Comparison of ENCODE assay signal across 9 mouse cellular contexts in genomic region chr16:18858551-18858950, GRCm38 (mm10). TPM values are rescaled to one million over a fixed set of nuclear protein-coding genes. Genes with fewer than 3 reads are reported as not detected.
A peak's percentile ranks its signal among the peaks of the same experiment; 100 is the strongest.
DNase-seq lines count a peak whose midpoint lies in the region; ATAC-seq lines count a peak whose summit lies in the region.
"Had no signal": no experiment of that assay in that cellular context is flagged by ENCODE, and none has a peak within 500 bp of the region (broad histone marks: within the 10 kb centered on the region; RNA-seq: fewer than 3 reads in every experiment).

No protein-coding gene starts in this region.

- H3K4me1 ChIP-seq in midbrain, embryonic 15.5 days: no peaks in the 10 kb centered on the region

- H3K9me3 ChIP-seq in midbrain, embryonic 15.5 days: no peaks in the 10 kb centered on the region

- no peak overlapping the region for H3K4me2 ChIP-seq in midbrain, embryonic 15.5 days

- H3K36me3 ChIP-seq in midbrain, embryonic 15.5 days (replicated peaks): no peaks in the 10 kb centered on the region

- H3K9ac ChIP-seq in midbrain, embryonic 15.5 days: no peak overlapping the region

- peak; percentile 48; the same call in 1 of the 2 replicates for ATAC-seq in midbrain, embryonic 15.5 days (replicated peaks)

- peak; percentile 50 to 66 for DNase-seq in left cerebral cortex, adult 9 months (ENCODE audit: low spot score in 2 of 2)
- no peak for DNase-seq in left cerebral cortex, adult 8-10 months (ENCODE audit: low spot score in 2 of 2)
- peak; percentile 31 for DNase-seq in MN1 (ENCODE audit: low spot score)
- peak; percentile 63 for DNase-seq in c-Kit-positive CD71-positive TER-119-positive erythroid progenitor cells, embryonic 14.5 days (ENCODE audit: low spot score)
- DNase-seq in heart, postnatal 4 days: peak; percentile 44
- DNase-seq in urinary bladder, adult 2 months (ENCODE audit: low spot score): no peak

- no peaks in the 10 kb centered on the region for H3K27me3 ChIP-seq in midbrain, embryonic 15.5 days (replicated peaks)

- H3K4me3 ChIP-seq in midbrain, embryonic 15.5 days: no peak overlapping the region

- H3K27ac ChIP-seq in midbrain, embryonic 15.5 days: no peak overlapping the region
- H3K27ac ChIP-seq: macrophage had no signal

RNA-seq across cellular contexts. Expression of gene Mrpl40, which starts 18.1 kb away (rescaled TPM):
- total RNA-seq in left cerebral cortex, adult 8-10 months (2022): 10 to 100 TPM; 37.1 to 41.3 (median 40.0) TPM
- 10 to 100 TPM; 60.2 to 60.7 TPM for total RNA-seq in heart, postnatal 4 days (2021)
- polyA plus RNA-seq in midbrain, embryonic 15.5 days (2015; fragmentation: Nextera tagmentation; extraction: Ambion mirVana): 73.1 and 74.2 TPM in 2 replicates
- polyA plus RNA-seq in urinary bladder, adult 2 months (2012; rRNA removed): 22.5 and 24.9 TPM in 2 replicates

RNA-seq across cellular contexts. Expression of gene Hira, which starts 18.3 kb away (rescaled TPM):
- 100 to 1,000 TPM in 1 of 4 experiments, 10 to 100 TPM in 3; 86.1 to 105 (median 86.3) TPM for total RNA-seq in left cerebral cortex, adult 8-10 months (2022)
- 10 to 100 TPM; 40.6 to 41.3 TPM for total RNA-seq in heart, postnatal 4 days (2021)
- polyA plus RNA-seq in midbrain, embryonic 15.5 days (2015; fragmentation: Nextera tagmentation; extraction: Ambion mirVana): 22.7 and 29.1 TPM in 2 replicates
- polyA plus RNA-seq in urinary bladder, adult 2 months (2012; rRNA removed): 34.4 and 36.8 TPM in 2 replicates

RNA-seq across cellular contexts. Expression of gene Gm28539, which starts 22.2 kb away (rescaled TPM):
- 10 to 100 TPM in 2 of 4 experiments, 1 to 10 TPM in 1, under 1 TPM in 1; 0.88 to 13.3 (median 9.0) TPM for total RNA-seq in left cerebral cortex, adult 8-10 months (2022)
- total RNA-seq in heart, postnatal 4 days (2021): under 1 TPM; 0.09 to 0.52 TPM
- polyA plus RNA-seq in midbrain, embryonic 15.5 days (2015; fragmentation: Nextera tagmentation; extraction: Ambion mirVana): 0.17 and 0.28 TPM in 2 replicates
- polyA plus RNA-seq in urinary bladder, adult 2 months (2012; rRNA removed): not detected in 2 replicates
- polyA plus RNA-seq: gonadal fat pad, adult 2 months; macrophage had no signal

RNA-seq across cellular contexts. Expression of gene 2510002D24Rik, which starts 22.2 kb away (rescaled TPM):
- total RNA-seq in left cerebral cortex, adult 8-10 months (2022): 10 to 100 TPM; 23.2 to 29.8 (median 28.6) TPM
- total RNA-seq in heart, postnatal 4 days (2021): 10 to 100 TPM; 18.8 to 20.8 TPM
- polyA plus RNA-seq in midbrain, embryonic 15.5 days (2015; fragmentation: Nextera tagmentation; extraction: Ambion mirVana): 48.2 and 50.5 TPM in 2 replicates
- 41.6 and 56.6 TPM in 2 replicates for polyA plus RNA-seq in urinary bladder, adult 2 months (2012; rRNA removed)

RNA-seq across cellular contexts. Expression of gene Cdc45, which starts 46.8 kb away (rescaled TPM):
- 1 to 10 TPM; 2.0 to 2.9 (median 2.2) TPM for total RNA-seq in left cerebral cortex, adult 8-10 months (2022)
- 10 to 100 TPM; 23.6 to 24.0 TPM for total RNA-seq in heart, postnatal 4 days (2021)
- 6.9 and 8.5 TPM in 2 replicates for polyA plus RNA-seq in midbrain, embryonic 15.5 days (2015; fragmentation: Nextera tagmentation; extraction: Ambion mirVana)
- polyA plus RNA-seq in urinary bladder, adult 2 months (2012; rRNA removed): 2.9 and 4.4 TPM in 2 replicates

Comparison
In these comparisons a context has a peak if more than half of its experiments do, and no peak if none do; other contexts are left out.
1. DNase-seq: peak in left cerebral cortex, adult 9 months (2 of 2), MN1 (single experiment), c-Kit-positive CD71-positive TER-119-positive erythroid progenitor cells, embryonic 14.5 days (single experiment) and heart, postnatal 4 days (single experiment); none in left cerebral cortex, adult 8-10 months (0 of 2) and urinary bladder, adult 2 months (single experiment).